Mouse (Mus musculus) intestine, postnatal 0 days (tissue): ENCODE results near the gene B4galt2. TPM values are rescaled to one million over a fixed set of nuclear protein-coding genes. Genes with fewer than 3 reads are reported as not detected.

Source experiments
- ATAC-seq: fragments of 200-750 bp; cut with Nextera tagmentation; 2 replicates; pipeline ENCODE4 v1.8.0; 2017; ENCODE audit warnings: mild to moderate bottlenecking, moderate TSS enrichment, moderate library complexity
- H3K27ac ChIP-seq: fragments of 300-500 bp; sonication (generic); 2 replicates; pipeline ENCODE4 v1.5.1; 2014; ENCODE audit warnings: mild to moderate bottlenecking, low read depth, low read length, moderate library complexity
- H3K27me3 ChIP-seq: fragments of 300-500 bp; sonication (generic); replicated peaks from 2 replicates; pipeline ENCODE4 v1.6.1; 2014; ENCODE audit warnings: low read length, mixed read lengths; ENCODE audit not compliant: control insufficient read depth, insufficient read depth
- H3K36me3 ChIP-seq: fragments of 300-500 bp; sonication (generic); 2 replicates; pipeline ENCODE4 v1.6.1; 2014; ENCODE audit warnings: mild to moderate bottlenecking, moderate library complexity; ENCODE audit not compliant: control insufficient read depth, insufficient read depth
- H3K4me1 ChIP-seq: fragments of 300-500 bp; sonication (generic); replicated peaks from 2 replicates; pipeline ENCODE4 v1.6.1; 2014; ENCODE audit warnings: antibody characterized with exemption, low read length, mixed read lengths; ENCODE audit not compliant: control insufficient read depth, insufficient read depth
- H3K4me2 ChIP-seq: fragments of 300-500 bp; sonication (generic); replicated peaks from 2 replicates; pipeline ENCODE4 v1.6.1; 2014; ENCODE audit warnings: low read depth, mild to moderate bottlenecking, moderate library complexity
- H3K4me3 ChIP-seq: fragments of 300-500 bp; sonication (generic); 2 replicates; pipeline ENCODE4 v1.5.1; 2014; ENCODE audit warnings: low read depth, low read length
- H3K9ac ChIP-seq: fragments of 300-500 bp; sonication (generic); 2 replicates; pipeline ENCODE4 v1.6.1; 2014; ENCODE audit warnings: mild to moderate bottlenecking, low read depth, low read length
- H3K9me3 ChIP-seq: fragments of 300-500 bp; sonication (generic); 2 replicates; pipeline ENCODE4 v1.6.1; 2016; ENCODE audit warnings: mixed run types; ENCODE audit not compliant: control insufficient read depth
- CTCF ChIP-seq: sonication (generic); IDR thresholded peaks from 2 replicates; pipeline ENCODE4 v1.5.1; 2016; ENCODE audit warnings: low read depth, mild to moderate bottlenecking, control low read depth, antibody characterized with exemption, moderate library complexity
- WGBS: fragments of 180-500 bp; shearing (Covaris S2); extraction: QIAGEN DNeasy Blood & Tissue Kit; methylation state at CpG from one replicate; pipeline ENCODE4 v1.1.7; 2014; 5-methylcytosine and 5-hydroxymethylcytosine counted together
- polyA plus RNA-seq: library from polyadenylated mRNA; unstranded; fragments of >200 nt; fragmentation: Nextera tagmentation; extraction: Ambion mirVana; gene quantifications from 2 replicates; pipeline ENCODE4 v1.2.1, GENCODE M21; 2015

Gene B4galt2
- polyA plus RNA-seq, 1 experiment from 2014 or later = 8.7 TPM

DNA sequence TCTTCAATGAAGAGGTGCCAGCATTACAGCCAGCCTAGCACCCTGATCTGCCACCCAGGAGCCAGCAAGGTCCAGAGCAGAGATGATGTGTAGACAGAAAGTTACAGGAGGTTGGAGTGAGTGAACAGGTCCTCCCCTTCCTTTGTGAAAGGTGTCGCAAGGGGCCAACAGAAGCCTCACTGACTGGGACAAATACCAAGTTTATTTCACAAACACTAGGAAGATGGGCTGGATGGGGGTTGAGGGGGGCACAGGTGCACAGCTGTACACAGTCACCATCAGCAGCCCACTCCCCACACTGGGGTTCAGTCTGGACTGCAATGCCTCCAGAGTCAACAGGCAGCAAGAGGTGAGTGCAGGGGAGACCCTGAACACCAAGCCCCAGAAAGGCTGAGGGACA, 859 bp upstream of the B4galt2 start:
- Histone ChIP-seq H3K4me3 (peak overlapping the region; percentile 5; the same call in 1 of the 2 replicates), H3K27me3 (no peaks in the 10 kb centered on the region), H3K4me1 (0 out of 2 replicates have a peak, but pooled peaks cover 4% of the 10 kb centered on the region), H3K4me2 (no peak overlapping the region), H3K9me3 (no peaks in the 10 kb centered on the region), H3K27ac (no peak overlapping the region), H3K9ac (no peak overlapping the region), H3K36me3 (peaks cover 19% of the 10 kb centered on the region)
- 91% methylated on average over 1 of the region's 1 CpGs for WGBS
- TF ChIP-seq CTCF = no peak
- no peak for ATAC-seq

- H3K36me3 ChIP-seq = peaks cover 7% of the 10 kb centered on the region; the same call in 1 of the 2 replicates
- WGBS = 83% methylated on average over 5 of the region's 5 CpGs
- no peak overlapping the region for H3K4me2 ChIP-seq
- no peak overlapping the region for H3K27ac ChIP-seq
- no peak for ATAC-seq
- H3K4me1 ChIP-seq = no peaks in the 10 kb centered on the region
- no peak overlapping the region for H3K4me3 ChIP-seq
- H3K9me3 ChIP-seq = no peaks in the 10 kb centered on the region
- no peak overlapping the region for H3K9ac ChIP-seq
- no peak for TF ChIP-seq CTCF
- no peaks in the 10 kb centered on the region for H3K27me3 ChIP-seq
These were observed 4.6 kb downstream of the B4galt2 start for GRCm38 (mm10) chr4:117878703-117879102.

GRCm38 (mm10) chr4:117878301-117878700, 5.0 kb downstream of the B4galt2 start:
- no peak for ATAC-seq
- peaks cover 7% of the 10 kb centered on the region; the same call in 1 of the 2 replicates for H3K36me3 ChIP-seq
- H3K4me2 ChIP-seq = no peak overlapping the region
- H3K27ac ChIP-seq = no peak overlapping the region
- 47% methylated on average over 10 of the region's 10 CpGs for WGBS
- no peak overlapping the region for H3K4me3 ChIP-seq
- no peaks in the 10 kb centered on the region for H3K9me3 ChIP-seq
- no peaks in the 10 kb centered on the region for H3K27me3 ChIP-seq
- TF ChIP-seq CTCF = no peak
- H3K9ac ChIP-seq = no peak overlapping the region
- no peaks in the 10 kb centered on the region for H3K4me1 ChIP-seq

GRCm38 (mm10) chr4:117873615-117874014, 9.7 kb downstream of the B4galt2 start:
- Histone ChIP-seq H3K4me2 (no peak overlapping the region), H3K9me3 (no peaks in the 10 kb centered on the region), H3K27ac (no peak overlapping the region), H3K9ac (no peak overlapping the region), H3K27me3 (no peaks in the 10 kb centered on the region), H3K36me3 (0 out of 2 replicates have a peak, but pooled peaks cover 7% of the 10 kb centered on the region), H3K4me1 (peaks cover 7% of the 10 kb centered on the region; the same call in 1 of the 2 replicates), H3K4me3 (no peak overlapping the region)
- ATAC-seq = no peak
- no peak for TF ChIP-seq CTCF
- 92% methylated on average over 9 of the region's 9 CpGs for WGBS

GRCm38 (mm10) chr4:117872471-117872886, 10.8 kb downstream of the B4galt2 start, which contains the start of gene Ccdc24:
TSS of gene Ccdc24 (minus strand) at chr4:117872557.
- peak within 1 kb of the TSS; percentile 66 for H3K4me2 ChIP-seq
- TF ChIP-seq CTCF = no peak
- no peaks in the 10 kb centered on the region for H3K27me3 ChIP-seq
- no peaks in the 10 kb centered on the region for H3K9me3 ChIP-seq
- H3K9ac ChIP-seq = 0 out of 2 replicates have a peak within 1 kb of the TSS, but pooled peaks have one; percentile 11
- ATAC-seq = peak; percentile 22; the same call in 1 of the 2 replicates
- 2% methylated on average over 14 of the region's 14 CpGs for WGBS
- H3K4me1 ChIP-seq = peaks cover 7% of the 10 kb centered on the region; the same call in 1 of the 2 replicates
- no peak within 1 kb of the TSS for H3K27ac ChIP-seq
- peak within 1 kb of the TSS; percentile 21 for H3K4me3 ChIP-seq
- 0 out of 2 replicates have a peak, but pooled peaks cover 6% of the 10 kb centered on the region for H3K36me3 ChIP-seq

DNA sequence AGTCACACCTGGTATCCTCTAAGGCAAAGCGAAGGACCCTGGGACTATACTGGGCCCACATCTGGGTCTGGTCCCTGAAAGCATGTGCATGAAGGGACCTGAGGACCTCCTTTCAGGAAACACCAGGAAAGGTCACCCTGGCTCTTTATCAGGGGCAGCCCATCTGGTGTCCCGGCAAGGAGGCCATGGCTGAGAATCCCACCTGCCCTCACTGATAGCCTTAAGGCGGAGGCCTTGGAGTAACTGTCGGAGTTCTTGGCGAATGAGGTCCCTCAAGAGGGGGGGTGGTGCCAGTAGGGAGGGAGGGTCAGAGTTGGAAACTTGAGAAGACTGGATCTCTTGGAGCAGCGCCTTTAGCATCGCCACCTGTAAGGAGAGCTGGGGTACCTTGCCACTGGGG, 11.5 kb downstream of the B4galt2 start:
- no peak overlapping the region for H3K27ac ChIP-seq
- 74% methylated on average over 7 of the region's 7 CpGs for WGBS
- H3K9ac ChIP-seq = no peak overlapping the region
- no peak for ATAC-seq
- peaks cover 7% of the 10 kb centered on the region; the same call in 1 of the 2 replicates for H3K4me1 ChIP-seq
- no peak for TF ChIP-seq CTCF
- H3K4me3 ChIP-seq = no peak overlapping the region
- no peaks in the 10 kb centered on the region; the same call in 1 of the 2 replicates for H3K27me3 ChIP-seq
- no peaks in the 10 kb centered on the region for H3K36me3 ChIP-seq
- H3K9me3 ChIP-seq = no peaks in the 10 kb centered on the region
- H3K4me2 ChIP-seq = no peak overlapping the region

GRCm38 (mm10) chr4:117870437-117870836, 12.8 kb downstream of the B4galt2 start:
- ATAC-seq = no peak
- H3K4me2 ChIP-seq = no peak overlapping the region
- no peak overlapping the region for H3K9ac ChIP-seq
- H3K9me3 ChIP-seq = no peaks in the 10 kb centered on the region
- no peak overlapping the region for H3K27ac ChIP-seq
- no peaks in the 10 kb centered on the region for H3K36me3 ChIP-seq
- peaks cover 7% of the 10 kb centered on the region; the same call in 1 of the 2 replicates for H3K4me1 ChIP-seq
- TF ChIP-seq CTCF = no peak
- no peaks in the 10 kb centered on the region; the same call in 1 of the 2 replicates for H3K27me3 ChIP-seq
- 40% methylated on average over 1 of the region's 1 CpGs for whole genome bisulfite sequencing
- no peak overlapping the region for H3K4me3 ChIP-seq
